Mouse (Mus musculus) forebrain, embryonic 16.5 days (tissue): Measurements from ENCODE around the gene Sh3d21. TPM values are rescaled to one million over a fixed set of nuclear protein-coding genes. Genes with fewer than 3 reads are reported as not detected.

Source experiments
- ATAC-seq: fragments of 200-750 bp; cut with Nextera tagmentation; 2 replicates; pipeline ENCODE4 v1.8.0; 2017; ENCODE audit warnings: mild to moderate bottlenecking, moderate library complexity
- H3K27ac ChIP-seq: fragments of 300-500 bp; sonication (generic); 2 replicates; pipeline ENCODE4 v1.5.1; 2014; ENCODE audit warnings: low read length, control low read depth
- H3K27me3 ChIP-seq: fragments of 300-500 bp; sonication (generic); replicated peaks from 2 replicates; pipeline ENCODE4 v1.6.1; 2014; ENCODE audit warnings: low read length; ENCODE audit not compliant: control insufficient read depth, insufficient read depth
- H3K36me3 ChIP-seq: fragments of 300-500 bp; sonication (generic); 2 replicates; pipeline ENCODE4 v1.6.1; 2014; ENCODE audit not compliant: control insufficient read depth, insufficient read depth
- H3K4me1 ChIP-seq: fragments of 300-500 bp; sonication (generic); replicated peaks from 2 replicates; pipeline ENCODE4 v1.6.1; 2014; ENCODE audit warnings: low read length; ENCODE audit not compliant: control insufficient read depth, insufficient read depth
- H3K4me2 ChIP-seq: fragments of 300-500 bp; sonication (generic); 2 replicates; pipeline ENCODE4 v1.6.1; 2014; ENCODE audit warnings: mild to moderate bottlenecking, low read length, control low read depth
- H3K4me3 ChIP-seq: fragments of 300-500 bp; sonication (generic); replicated peaks from 2 replicates; pipeline ENCODE4 v1.5.1; 2014; ENCODE audit warnings: mild to moderate bottlenecking, low read length, control low read depth
- H3K9ac ChIP-seq: fragments of 300-500 bp; sonication (generic); replicated peaks from 2 replicates; pipeline ENCODE4 v1.6.1; 2014; ENCODE audit warnings: low read depth, low read length, control low read depth
- H3K9me3 ChIP-seq: fragments of 300-500 bp; sonication (generic); 2 replicates; pipeline ENCODE4 v1.6.1; 2016; ENCODE audit warnings: low read length; ENCODE audit not compliant: control insufficient read depth
- whole genome bisulfite sequencing: fragments of 180-500 bp; shearing (Covaris S2); extraction: QIAGEN DNeasy Blood & Tissue Kit; methylation state at CpG from one replicate; pipeline ENCODE4 v1.1.7; 2014; 5-methylcytosine and 5-hydroxymethylcytosine counted together
- polyA plus RNA-seq: library from polyadenylated mRNA; unstranded; fragments of >200 nt; fragmentation: Nextera tagmentation; extraction: Ambion mirVana; gene quantifications from 2 replicates; pipeline ENCODE4 v1.2.1, GENCODE M21; 2015

Sh3d21 gene
- polyA plus RNA-seq, 1 experiment from 2014 or later: 1.2 TPM

- 87% methylated on average over 5 of the region's 5 CpGs for WGBS
- Histone ChIP-seq H3K4me3 (no peak overlapping the region), H3K4me1 (no peaks in the 10 kb centered on the region), H3K27me3 (no peaks in the 10 kb centered on the region), H3K36me3 (peaks cover 8% of the 10 kb centered on the region), H3K4me2 (no peak overlapping the region), H3K27ac (no peak overlapping the region), H3K9ac (no peak overlapping the region), H3K9me3 (no peaks in the 10 kb centered on the region)
- ATAC-seq: no peak
These were observed 22.3 kb downstream of the Sh3d21 start for GRCm38 (mm10) chr4:126141021-126141420.

DNA sequence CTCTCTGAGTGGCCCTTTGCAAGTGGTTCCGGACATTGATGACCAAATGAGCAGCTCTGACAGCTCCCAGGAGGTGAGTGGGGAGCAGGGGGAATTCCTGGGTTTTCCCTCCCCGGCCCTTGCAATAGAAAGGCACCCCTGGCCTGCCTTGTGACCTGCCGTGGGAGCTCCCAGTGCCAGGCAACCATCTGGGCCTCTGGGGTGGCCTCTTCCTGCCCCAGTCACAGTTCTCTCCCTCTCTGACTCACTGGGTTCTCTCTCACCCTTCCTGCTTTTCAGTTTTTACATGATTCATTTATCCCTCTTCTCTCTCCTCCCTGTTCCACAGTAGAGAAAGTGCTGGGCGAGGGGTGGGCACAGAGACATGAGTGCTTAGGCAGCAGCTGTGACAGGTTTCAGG lies 25.5 kb downstream of the Sh3d21 start:
- Histone ChIP-seq H3K27ac (no peak overlapping the region), H3K36me3 (peaks cover 8% of the 10 kb centered on the region), H3K27me3 (no peaks in the 10 kb centered on the region), H3K4me1 (no peaks in the 10 kb centered on the region), H3K4me3 (no peak overlapping the region), H3K9ac (no peak overlapping the region), H3K9me3 (no peaks in the 10 kb centered on the region), H3K4me2 (no peak overlapping the region)
- ATAC-seq: no peak
- WGBS: 87% methylated on average over 4 of the region's 4 CpGs

- no peak for ATAC-seq
- Histone ChIP-seq H3K27me3 (no peaks in the 10 kb centered on the region), H3K9ac (no peak overlapping the region), H3K36me3 (peaks cover 6% of the 10 kb centered on the region), H3K9me3 (no peaks in the 10 kb centered on the region), H3K4me3 (no peak overlapping the region), H3K27ac (no peak overlapping the region), H3K4me1 (peaks cover 7% of the 10 kb centered on the region; the same call in 1 of the 2 replicates), H3K4me2 (no peak overlapping the region)
- 91% methylated on average over 4 of the region's 4 CpGs for WGBS
These were observed 28.7 kb downstream of the Sh3d21 start for GRCm38 (mm10) chr4:126134639-126135038.

- H3K27me3 ChIP-seq: no peaks in the 10 kb centered on the region
- no peak overlapping the region for H3K4me2 ChIP-seq
- H3K4me3 ChIP-seq: no peak overlapping the region
- ATAC-seq: no peak
- 89% methylated on average over 4 of the region's 4 CpGs for WGBS
- H3K9me3 ChIP-seq: no peaks in the 10 kb centered on the region
- H3K4me1 ChIP-seq: peaks cover 7% of the 10 kb centered on the region; the same call in 1 of the 2 replicates
- no peak overlapping the region for H3K27ac ChIP-seq
- peaks cover 6% of the 10 kb centered on the region; the same call in 1 of the 2 replicates for H3K36me3 ChIP-seq
- no peak overlapping the region for H3K9ac ChIP-seq
These were observed 29.1 kb downstream of the Sh3d21 start for GRCm38 (mm10) chr4:126134236-126134635.

GRCm38 (mm10) chr4:126132636-126133264 lies 30.5 kb downstream of the Sh3d21 start:
- WGBS: 79% methylated on average over 6 of the region's 6 CpGs
- Histone ChIP-seq H3K4me3 (no peak overlapping the region), H3K4me2 (no peak overlapping the region), H3K36me3 (peaks cover 9% of the 10 kb centered on the region), H3K9me3 (no peaks in the 10 kb centered on the region), H3K27ac (no peak overlapping the region), H3K9ac (no peak overlapping the region), H3K4me1 (peaks cover 7% of the 10 kb centered on the region; the same call in 1 of the 2 replicates), H3K27me3 (no peaks in the 10 kb centered on the region)
- no peak for ATAC-seq

- 52% methylated on average over 10 of the region's 10 CpGs for WGBS
- ATAC-seq: peak; percentile 77
- Histone ChIP-seq H3K4me2 (no peak overlapping the region), H3K4me1 (peaks cover 7% of the 10 kb centered on the region; the same call in 1 of the 2 replicates), H3K36me3 (peaks cover 9% of the 10 kb centered on the region), H3K27ac (peak overlapping the region; percentile 3; the same call in 1 of the 2 replicates), H3K9me3 (no peaks in the 10 kb centered on the region), H3K9ac (0 out of 2 replicates have a peak overlapping the region, but pooled peaks have one; percentile 5), H3K27me3 (no peaks in the 10 kb centered on the region), H3K4me3 (no peak overlapping the region)
These were observed 31.8 kb downstream of the Sh3d21 start for GRCm38 (mm10) chr4:126131290-126132121.

- no peak overlapping the region for H3K9ac ChIP-seq
- no peak overlapping the region for H3K27ac ChIP-seq
- H3K9me3 ChIP-seq: no peaks in the 10 kb centered on the region
- ATAC-seq: no peak
- H3K4me2 ChIP-seq: no peak overlapping the region
- 87% methylated on average over 11 of the region's 11 CpGs for WGBS
- peaks cover 7% of the 10 kb centered on the region; the same call in 1 of the 2 replicates for H3K4me1 ChIP-seq
- peaks cover 18% of the 10 kb centered on the region for H3K36me3 ChIP-seq
- no peak overlapping the region for H3K4me3 ChIP-seq
- no peaks in the 10 kb centered on the region for H3K27me3 ChIP-seq
These were observed 32.8 kb downstream of the Sh3d21 start for GRCm38 (mm10) chr4:126130502-126130901.

GRCm38 (mm10) chr4:126123309-126124040 lies 39.8 kb downstream of the Sh3d21 start:
- Histone ChIP-seq H3K36me3 (peaks cover 13% of the 10 kb centered on the region), H3K4me3 (no peak overlapping the region), H3K27ac (no peak overlapping the region), H3K4me2 (no peak overlapping the region), H3K27me3 (no peaks in the 10 kb centered on the region), H3K9ac (no peak overlapping the region), H3K9me3 (0 out of 2 replicates have a peak, but pooled peaks cover 6% of the 10 kb centered on the region), H3K4me1 (peaks cover 7% of the 10 kb centered on the region)
- WGBS: 73% methylated on average over 10 of the region's 10 CpGs
- ATAC-seq: no peak

DNA sequence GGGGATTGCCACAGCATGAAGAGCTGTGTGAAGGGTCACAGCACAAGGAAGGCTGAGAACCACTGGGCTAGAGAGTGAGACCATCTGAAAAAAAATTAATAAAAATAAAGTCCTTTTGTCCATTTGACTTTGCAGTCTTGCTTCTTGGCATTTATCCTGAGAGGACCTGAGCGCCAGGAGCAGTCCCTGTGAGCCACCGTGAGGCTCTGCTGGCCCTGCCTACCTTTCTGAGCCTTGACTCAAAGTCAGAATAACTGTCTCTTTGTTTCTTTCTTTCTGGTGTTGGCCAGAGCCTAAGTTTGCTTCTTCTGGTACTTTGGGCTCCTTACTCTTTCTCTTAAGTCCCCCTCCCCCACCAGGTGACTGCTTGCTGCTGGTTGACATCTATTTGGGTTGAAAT lies 42.8 kb downstream of the Sh3d21 start:
- Histone ChIP-seq H3K9me3 (0 out of 2 replicates have a peak, but pooled peaks cover 6% of the 10 kb centered on the region), H3K27ac (no peak overlapping the region), H3K4me3 (no peak overlapping the region), H3K9ac (no peak overlapping the region), H3K27me3 (no peaks in the 10 kb centered on the region), H3K36me3 (peaks cover 4% of the 10 kb centered on the region; the same call in 1 of the 2 replicates), H3K4me2 (no peak overlapping the region), H3K4me1 (peaks cover 14% of the 10 kb centered on the region)
- no peak for ATAC-seq
- WGBS: 86% methylated on average over 2 of the region's 2 CpGs
